Mouse (Mus musculus): ENCODE results near the gene Dctpp1. TPM values are rescaled to one million over a fixed set of nuclear protein-coding genes. Genes with fewer than 3 reads are reported as not detected.
"Not testable (repeated sequence)": the region's sequence is repeated elsewhere in the genome, so short reads cannot be mapped to it uniquely, and the experiment has no call there.

Gene Dctpp1
- polyA plus RNA-seq, 2 experiments from 2014 or later = 39.7 to 50.1 TPM

- ATAC-seq = no peak
These were observed 9.7 kb upstream of the Dctpp1 start for GRCm38 (mm10) chr7:127270256-127270655.

DNA sequence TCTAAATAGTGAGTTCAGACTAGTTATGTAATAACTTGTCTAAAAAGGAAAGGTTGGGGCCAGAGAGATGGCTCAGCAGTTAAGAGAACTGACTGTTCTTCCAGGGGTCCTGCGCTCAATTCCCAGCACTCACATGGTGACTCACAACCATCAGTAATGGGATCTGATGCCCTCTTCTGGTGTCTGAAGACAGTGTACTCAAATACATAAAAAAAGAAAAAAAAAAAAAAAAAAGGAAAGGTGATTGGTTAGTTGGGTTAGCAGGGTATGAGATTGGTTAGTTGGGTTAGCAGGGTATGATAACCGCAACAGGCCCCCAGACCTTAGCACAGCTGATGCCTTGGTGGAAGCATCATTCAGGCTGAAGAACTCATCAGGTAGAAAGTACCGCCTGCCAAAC is 3.0 kb upstream of the Dctpp1 start:
- ATAC-seq = no peak

DNA sequence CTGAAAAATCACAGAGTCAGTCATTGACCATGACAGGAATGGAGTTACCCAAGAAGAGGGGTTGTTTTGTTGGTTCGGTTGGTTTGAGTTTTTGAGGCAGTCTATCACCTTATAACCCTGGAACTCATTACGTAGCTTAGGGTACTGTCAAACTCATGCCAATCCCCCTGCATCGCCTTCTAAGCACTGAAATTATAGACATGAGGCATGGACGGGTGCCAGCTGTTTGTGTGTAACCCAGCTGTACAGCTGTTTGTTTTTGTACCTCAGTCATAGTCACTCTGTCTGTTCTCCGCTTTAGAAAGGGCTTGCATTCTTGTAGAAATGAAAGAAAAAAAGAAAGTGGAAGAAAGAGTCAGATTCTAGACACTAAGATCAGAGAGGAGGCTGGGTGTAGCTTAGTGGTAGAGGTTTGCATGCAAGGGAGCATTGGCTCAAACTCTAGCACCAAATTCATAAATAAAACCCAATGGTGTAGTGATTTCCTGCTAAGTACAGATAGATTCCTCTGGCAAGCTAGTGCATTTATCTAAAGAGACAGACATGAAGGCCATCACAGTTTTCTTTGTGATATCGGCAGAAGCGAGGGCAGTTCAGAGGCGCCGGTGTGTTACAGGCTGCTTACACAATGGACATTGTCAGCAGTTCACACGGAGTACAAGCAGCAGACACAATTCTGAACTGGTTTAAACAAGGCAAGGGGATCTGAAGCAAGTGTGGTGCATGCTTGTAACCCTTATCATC is 1.9 kb upstream of the Dctpp1 start:
- no peak for ATAC-seq

GRCm38 (mm10) chr7:127259186-127259905 is 1.2 kb downstream of the Dctpp1 start:
- no peak for ATAC-seq

- ATAC-seq = no peak
These were observed 4.0 kb downstream of the Dctpp1 start for GRCm38 (mm10) chr7:127256518-127256917.

DNA sequence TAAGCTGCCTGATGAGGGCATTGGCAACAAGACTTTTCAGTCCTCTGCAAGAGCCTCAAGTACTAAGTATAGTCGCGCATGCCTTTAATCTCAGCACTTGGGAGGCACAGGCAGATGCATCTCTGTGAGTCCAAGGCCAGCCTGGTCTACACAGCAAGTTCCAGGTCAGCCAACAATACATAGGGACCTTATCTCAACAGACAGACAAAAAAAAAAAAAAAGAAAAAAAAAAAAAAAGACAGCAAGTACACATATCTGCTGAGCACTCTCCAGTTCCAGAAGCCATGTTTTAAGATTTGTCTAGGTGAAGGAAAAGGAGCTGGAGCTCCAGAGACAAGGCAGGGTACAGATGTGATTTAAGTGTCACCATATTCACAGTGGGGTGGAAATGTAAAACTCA is 4.5 kb downstream of the Dctpp1 start:
- no peak for ATAC-seq

DNA sequence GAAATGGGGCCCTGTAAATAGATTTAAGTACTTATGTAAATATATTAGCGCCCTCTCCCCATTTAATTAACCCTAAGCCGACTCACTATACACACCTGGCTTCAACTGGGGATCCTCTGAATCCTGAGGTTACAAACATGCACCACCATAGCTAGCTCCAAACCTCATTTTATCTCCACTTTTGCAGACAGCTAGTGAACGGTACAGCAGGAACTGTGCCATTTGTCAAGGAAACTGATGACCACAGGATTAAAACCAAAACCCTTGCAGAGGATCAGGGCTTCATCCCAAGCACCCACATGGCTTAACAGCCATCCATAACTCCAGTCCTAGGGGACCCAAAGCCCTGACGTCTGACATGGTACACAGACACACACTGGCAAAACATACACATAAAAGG is 5.5 kb downstream of the Dctpp1 start:
- no peak for ATAC-seq

- peak; percentile 92 for ATAC-seq
These were observed 6.4 kb downstream of the Dctpp1 start for GRCm38 (mm10) chr7:127253821-127254769.

DNA sequence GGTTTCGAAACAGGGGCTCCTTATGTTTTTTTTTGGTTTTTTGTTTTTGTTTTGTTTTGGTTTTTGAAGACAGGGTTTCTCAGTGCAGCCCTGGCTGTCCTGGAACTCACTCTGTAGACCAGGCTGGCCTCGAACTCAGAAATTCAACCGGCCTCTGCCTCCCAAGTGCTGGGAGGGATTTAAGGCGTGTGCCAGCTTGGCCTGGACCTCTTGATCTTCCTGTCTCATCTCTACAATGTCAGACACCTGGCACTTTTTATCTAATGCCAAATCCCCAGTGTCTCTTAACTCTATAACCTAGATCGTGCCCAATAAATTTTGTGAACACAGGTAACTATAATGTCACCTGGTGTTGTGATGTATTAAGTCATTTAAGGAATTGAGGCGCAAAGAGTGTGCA is 7.2 kb downstream of the Dctpp1 start:
- ATAC-seq = no peak

- no peak for ATAC-seq
These were observed 8.1 kb downstream of the Dctpp1 start for GRCm38 (mm10) chr7:127252414-127252813.

DNA sequence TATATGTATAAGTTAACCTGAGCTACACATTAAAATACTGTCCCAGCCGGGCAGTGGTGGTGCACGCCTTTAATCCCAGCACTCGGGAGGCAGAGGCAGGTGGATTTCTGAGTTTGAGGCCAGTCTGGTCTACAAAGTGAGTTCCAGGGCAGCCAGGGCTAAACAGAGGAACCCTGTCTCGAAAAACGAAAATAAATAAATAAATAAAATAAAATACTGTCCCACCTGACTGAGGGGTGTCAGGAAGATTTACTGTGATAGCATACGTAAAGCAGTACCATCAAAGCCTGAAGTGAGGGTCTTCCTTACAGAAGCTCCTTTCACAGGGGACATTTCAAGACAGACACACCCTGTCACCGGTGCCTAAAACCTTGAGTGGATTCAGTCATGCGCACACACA is 10.0 kb downstream of the Dctpp1 start:
- not testable (repeated sequence) for ATAC-seq

DNA sequence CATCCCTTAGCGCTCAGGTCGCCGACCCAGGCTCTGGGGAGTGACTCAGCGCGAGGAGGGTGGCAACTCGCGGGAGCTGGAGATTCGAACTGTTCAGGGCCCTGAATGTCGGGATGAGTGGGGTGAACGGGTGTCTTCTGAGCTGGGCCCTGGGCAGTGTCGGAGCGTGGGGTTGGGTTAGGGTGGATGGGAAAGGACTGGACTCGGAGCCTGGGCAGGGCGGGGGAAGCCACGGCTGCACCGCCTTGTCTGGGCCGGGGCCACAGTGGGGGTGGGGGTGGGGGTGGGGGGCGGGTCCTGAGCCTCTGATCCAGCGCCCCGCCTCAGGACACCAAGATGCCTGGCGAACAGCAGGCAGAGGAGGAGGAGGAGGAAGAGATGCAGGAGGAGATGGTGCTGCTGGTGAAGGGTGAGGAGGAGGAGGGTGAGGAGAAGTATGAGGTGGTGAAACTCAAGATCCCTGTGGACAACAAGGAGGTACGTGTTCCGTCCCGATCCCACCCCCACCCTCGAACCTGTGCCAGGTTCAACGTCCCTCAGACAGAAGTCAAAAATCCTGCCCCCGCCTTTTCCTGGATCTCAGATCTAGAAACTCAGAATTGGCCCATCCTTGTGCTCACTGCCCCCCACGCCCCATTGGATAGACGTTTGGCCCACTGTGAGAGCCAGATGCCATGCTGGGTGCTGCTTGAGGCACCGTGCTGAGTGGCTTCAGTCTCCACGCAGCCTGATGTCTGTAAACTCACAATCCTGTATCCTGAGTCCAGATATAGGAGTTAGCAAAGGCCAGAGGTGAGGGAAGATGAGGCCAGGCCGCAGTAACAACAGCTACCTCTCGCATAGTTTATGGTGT is 15.6 kb downstream of the Dctpp1 start:
- ATAC-seq = no peak

DNA sequence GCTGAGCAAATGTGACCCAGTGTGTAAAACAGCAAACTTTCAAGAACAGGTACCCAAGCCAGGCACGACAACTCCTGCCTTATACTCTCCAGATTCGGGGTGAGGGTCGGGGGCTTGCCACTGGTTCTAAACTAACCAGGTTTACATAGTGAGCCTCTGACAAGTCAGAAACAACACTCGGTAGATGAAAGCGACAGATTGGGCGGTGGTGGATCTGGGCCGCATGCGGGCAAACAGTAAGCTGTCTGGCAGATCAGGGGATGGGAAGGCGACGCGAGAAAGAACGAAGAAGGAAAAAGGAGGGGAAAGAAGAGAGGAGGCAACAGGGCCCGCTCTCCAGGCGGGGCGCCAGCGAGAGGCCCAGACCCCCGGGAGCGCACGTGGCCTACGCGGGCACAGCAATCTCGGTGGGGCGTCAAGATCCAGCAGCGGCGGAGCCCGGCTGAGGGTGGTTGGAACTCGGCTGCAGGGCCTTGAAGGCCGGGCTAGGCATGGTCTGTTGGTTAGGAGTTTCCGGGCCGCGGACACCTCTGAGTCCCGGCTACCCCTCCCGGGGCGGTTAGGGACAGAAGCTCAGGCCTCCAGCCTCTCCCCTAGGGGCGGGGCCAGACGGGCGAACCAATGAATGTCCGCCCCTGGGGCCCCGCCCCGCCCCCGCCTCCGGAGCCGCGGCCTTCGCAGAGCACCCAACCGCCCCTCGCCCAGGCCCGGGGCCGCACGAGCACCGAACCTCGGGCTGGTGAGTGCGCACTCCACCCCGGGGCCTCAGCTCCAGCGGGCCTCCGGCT is 16.4 kb downstream of the Dctpp1 start, which contains the start of gene Zfp771:
TSS of gene Zfp771 (plus strand) at position 405 of the 788 bp plus-strand sequence.
- peak; percentile 89 for ATAC-seq

- no peak for ATAC-seq
These were observed 17.1 kb downstream of the Dctpp1 start for GRCm38 (mm10) chr7:127243361-127243867.

DNA sequence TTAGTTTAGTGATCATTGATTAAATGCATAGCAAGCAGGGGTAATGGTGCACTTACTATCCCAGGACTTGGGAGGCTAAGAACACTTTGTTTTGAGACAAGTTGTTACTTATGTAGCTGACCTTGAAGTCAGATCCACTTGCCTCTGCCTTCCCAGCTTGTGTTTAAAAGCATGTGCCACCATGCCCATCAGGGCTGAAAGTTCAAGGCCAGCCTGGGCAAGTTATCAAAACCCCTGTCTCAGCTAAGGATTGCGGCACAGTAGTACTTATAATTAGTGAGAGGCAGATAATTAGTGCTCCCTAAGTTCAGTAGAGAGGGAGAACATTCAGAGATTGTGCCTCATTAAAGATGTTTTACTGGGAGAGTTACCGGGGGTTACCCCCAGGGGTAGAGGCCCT is 25.7 kb downstream of the Dctpp1 start:
- ATAC-seq = no peak

- ATAC-seq = no peak
These were observed 26.7 kb downstream of the Dctpp1 start for GRCm38 (mm10) chr7:127233765-127234164.

- ATAC-seq = peak; percentile 7
These were observed 27.1 kb downstream of the Dctpp1 start for GRCm38 (mm10) chr7:127233368-127233749.

GRCm38 (mm10) chr7:127232622-127233367 is 27.7 kb downstream of the Dctpp1 start, which contains the start of the genes Zfp553 and Sept1:
Zfp553 (plus strand) TSS chr7:127233061.
Sept1 (minus strand) TSS chr7:127233130.
- peak; percentile 81 for ATAC-seq

- peak; percentile 15 for ATAC-seq
These were observed 28.5 kb downstream of the Dctpp1 start for GRCm38 (mm10) chr7:127231826-127232621.
